Comparison of ENCODE assay signal across 10 mouse cellular contexts in genomic region chr7:29290691-29291485, GRCm38 (mm10). TPM values are rescaled to one million over a fixed set of nuclear protein-coding genes. Genes with fewer than 3 reads are reported as not detected.
DNase-seq lines count a peak whose midpoint lies in the region; ATAC-seq lines count a peak whose summit lies in the region.
"Had no signal": no experiment of that assay in that cellular context is flagged by ENCODE, and none has a peak within 500 bp of the region (broad histone marks: within the 10 kb centered on the region; RNA-seq: fewer than 3 reads in every experiment).

No protein-coding gene starts in this region.

- DNase-seq in frontal cortex, postnatal 25 days (ENCODE audit: low spot score in 2 of 2) = no peak
- peak; percentile 38 for DNase-seq in ovary, postnatal 36 days (ENCODE audit: low spot score)
- DNase-seq in ovary, adult 18-20 months (ENCODE audit: low spot score) = no peak
- no peak for DNase-seq in adrenal gland, postnatal 10 days
- DNase-seq in adrenal gland, postnatal 36 days = no peak

- no peaks in the 10 kb centered on the region for H3K36me3 ChIP-seq in limb, embryonic 13.5 days

- peak; percentile 38; the same call in 1 of the 2 replicates for ATAC-seq in frontal cortex, adult (ENCODE audit: low TSS enrichment)
- ATAC-seq in limb, embryonic 13.5 days (ENCODE audit: low FRiP score, low read depth) = no peak
- no peak for ATAC-seq in erythroblast, adult 5-6 weeks (replicated peaks; ENCODE audit: low FRiP score, poor library complexity, severe bottlenecking)

- H3K9me3 ChIP-seq in limb, embryonic 13.5 days = no peaks in the 10 kb centered on the region
- H3K9me3 ChIP-seq: megakaryocyte, embryonic 14.5 days had no signal

- no peak overlapping the region for H3K9ac ChIP-seq in limb, embryonic 13.5 days

- peaks cover 42% of the 10 kb centered on the region for H3K4me1 ChIP-seq in limb, embryonic 13.5 days

- peak overlapping the region; percentile 17 for H3K4me2 ChIP-seq in limb, embryonic 13.5 days (replicated peaks)

- no peak overlapping the region for H3K4me3 ChIP-seq in limb, embryonic 13.5 days
- H3K4me3 ChIP-seq: megakaryocyte, embryonic 14.5 days had no signal

- 23% methylated on average over 11 of the region's 11 CpGs for WGBS in limb, embryonic 13.5 days

- peaks cover 6% of the 10 kb centered on the region; the same call in 1 of the 2 replicates for H3K27me3 ChIP-seq in limb, embryonic 13.5 days

- H3K27ac ChIP-seq in limb, embryonic 13.5 days = no peak overlapping the region

RNA-seq across cellular contexts. Expression of gene Ppp1r14a, which starts 1.8 kb away (rescaled TPM):
- 5.8 and 7.5 TPM in 2 replicates for polyA plus RNA-seq in limb, embryonic 13.5 days (2015; fragmentation: Nextera tagmentation; extraction: Ambion mirVana)
- total RNA-seq in adrenal gland, postnatal 10 days (2021) = 10 to 100 TPM; 13.8 to 14.3 TPM
- not detected in 2 replicates for total RNA-seq in erythroblast, adult 5-6 weeks (2015; ENCODE audit: low replicate concordance)
- not detected in 2 replicates for total RNA-seq in erythroblast, adult 5-6 weeks (2017; ENCODE audit: low replicate concordance)
- total RNA-seq in adrenal gland, postnatal 36 days (2021) = 1 to 10 TPM; 3.6 to 4.9 TPM

RNA-seq across cellular contexts. Expression of gene Spint2, which starts 9.2 kb away (rescaled TPM):
- 110 and 112 TPM in 2 replicates for polyA plus RNA-seq in limb, embryonic 13.5 days (2015; fragmentation: Nextera tagmentation; extraction: Ambion mirVana)
- total RNA-seq in adrenal gland, postnatal 10 days (2021) = 10 to 100 TPM; 33.2 to 36.6 TPM
- total RNA-seq in erythroblast, adult 5-6 weeks (2015; ENCODE audit: low replicate concordance) = 15.5 and 18.8 TPM in 2 replicates
- total RNA-seq in erythroblast, adult 5-6 weeks (2017; ENCODE audit: low replicate concordance) = 6.8 and 7.6 TPM in 2 replicates
- total RNA-seq in adrenal gland, postnatal 36 days (2021) = 10 to 100 TPM; 28.7 to 48.2 TPM
- polyA plus RNA-seq: C2C12 had no signal

RNA-seq across cellular contexts. Expression of gene Dpf1, which starts 12.9 kb away (rescaled TPM):
- polyA plus RNA-seq in limb, embryonic 13.5 days (2015; fragmentation: Nextera tagmentation; extraction: Ambion mirVana) = 21.6 and 21.9 TPM in 2 replicates
- total RNA-seq in adrenal gland, postnatal 10 days (2021) = 1 to 10 TPM; 1.4 to 2.6 TPM
- not detected in 2 replicates for total RNA-seq in erythroblast, adult 5-6 weeks (2015; ENCODE audit: low replicate concordance)
- total RNA-seq in erythroblast, adult 5-6 weeks (2017; ENCODE audit: low replicate concordance) = not detected in 2 replicates
- total RNA-seq in adrenal gland, postnatal 36 days (2021) = 1 to 10 TPM; 2.7 to 3.0 TPM

RNA-seq across cellular contexts. Expression of gene 2200002D01Rik, which starts 42.6 kb away (rescaled TPM):
- 1.7 and 2.0 TPM in 2 replicates for polyA plus RNA-seq in limb, embryonic 13.5 days (2015; fragmentation: Nextera tagmentation; extraction: Ambion mirVana)
- 1 to 10 TPM; 2.0 to 2.4 TPM for total RNA-seq in adrenal gland, postnatal 10 days (2021)
- total RNA-seq in erythroblast, adult 5-6 weeks (2015; ENCODE audit: low replicate concordance) = not detected in 2 replicates
- 2.5 TPM in 1 of 2 replicates, not detected in the other for total RNA-seq in erythroblast, adult 5-6 weeks (2017; ENCODE audit: low replicate concordance)
- total RNA-seq in adrenal gland, postnatal 36 days (2021) = 1 to 10 TPM; 2.7 to 3.3 TPM

RNA-seq across cellular contexts. Expression of gene Yif1b, which starts 52.8 kb away (rescaled TPM):
- 123 and 124 TPM in 2 replicates for polyA plus RNA-seq in limb, embryonic 13.5 days (2015; fragmentation: Nextera tagmentation; extraction: Ambion mirVana)
- 10 to 100 TPM; 77.2 to 81.7 TPM for total RNA-seq in adrenal gland, postnatal 10 days (2021)
- total RNA-seq in erythroblast, adult 5-6 weeks (2015; ENCODE audit: low replicate concordance) = 8.5 and 11.5 TPM in 2 replicates
- 7.0 and 7.2 TPM in 2 replicates for total RNA-seq in erythroblast, adult 5-6 weeks (2017; ENCODE audit: low replicate concordance)
- 10 to 100 TPM; 46.9 to 49.2 TPM for total RNA-seq in adrenal gland, postnatal 36 days (2021)

Comparison
In these comparisons a context has a peak if more than half of its experiments do, and no peak if none do; other contexts are left out.
1. RNA of gene Ppp1r14a, which starts 1.8 kb away (total RNA-seq): 13.8 to 14.3 TPM in adrenal gland, postnatal 10 days and 3.6 to 4.9 TPM in adrenal gland, postnatal 36 days; not detected in erythroblast, adult 5-6 weeks; every median in the first group is over 4 times any median in the second.